Mouse (Mus musculus): ENCODE measurements around the gene Ankub1. TPM values are rescaled to one million over a fixed set of nuclear protein-coding genes. Genes with fewer than 3 reads are reported as not detected.

Gene Ankub1
- polyA plus RNA-seq, 1 experiment: not detected

DNA sequence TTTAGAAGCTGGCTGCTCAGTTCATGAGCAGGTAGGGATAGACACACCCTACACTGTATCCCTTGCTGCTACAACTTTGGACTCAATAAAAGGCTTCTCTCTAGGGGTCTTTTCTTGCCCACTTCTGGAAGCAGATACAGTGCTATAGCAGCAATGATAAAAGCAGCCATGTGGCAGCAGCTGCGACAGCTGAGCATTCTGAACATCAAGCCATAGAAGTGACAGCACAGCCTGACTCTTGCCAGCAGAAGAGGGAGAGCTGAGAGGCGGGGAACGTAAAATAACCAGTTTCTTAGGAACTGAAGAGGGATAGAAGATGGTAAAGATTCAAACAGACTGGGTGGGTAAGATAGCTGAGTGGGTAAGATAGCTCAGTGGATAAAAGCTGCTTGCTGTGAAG, 40.1 kb downstream of the Ankub1 start:
- WGBS: 74% methylated on average over 3 of the region's 3 CpGs
- TF ChIP-seq CTCF (IDR thresholded peaks at IDR 0.05; ENCODE audit: insufficient read depth, low read depth, low read length) (no peak), POLR2A (IDR thresholded peaks at IDR 0.05; ENCODE audit: insufficient read depth, low read depth, low read length) (no peak)
- no peak overlapping the region for H3K4me3 ChIP-seq (ENCODE audit: insufficient read depth, low read depth, low read length)
- H3K4me1 ChIP-seq (ENCODE audit: control insufficient read depth, insufficient read depth, low read length): no peaks in the 10 kb centered on the region
- no peak overlapping the region for H3K27ac ChIP-seq (ENCODE audit: insufficient read depth, low read depth, low read length)

DNA sequence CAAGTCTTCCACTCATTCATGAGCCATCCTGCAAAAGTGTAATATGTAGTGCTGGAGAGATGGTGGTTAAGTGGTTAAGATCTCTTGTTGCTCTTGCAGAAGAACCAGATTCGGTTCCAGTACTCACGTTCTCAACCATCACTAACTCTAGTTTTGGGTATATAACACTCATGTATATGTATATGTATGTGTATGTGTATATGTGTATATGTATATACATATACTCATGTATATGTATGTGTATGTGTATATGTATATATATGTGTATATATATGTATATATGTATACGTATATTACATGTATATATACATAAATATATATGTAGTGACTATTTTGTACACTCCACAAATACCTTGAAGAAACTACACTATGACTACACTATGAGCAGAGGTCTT, 40.7 kb downstream of the Ankub1 start:
- WGBS: 35% methylated on average over 3 of the region's 3 CpGs
- no peak for TF ChIP-seq POLR2A (IDR thresholded peaks at IDR 0.05; ENCODE audit: insufficient read depth, low read depth, low read length)
- TF ChIP-seq CTCF (IDR thresholded peaks at IDR 0.05; ENCODE audit: insufficient read depth, low read depth, low read length): no peak
- Histone ChIP-seq H3K27ac (ENCODE audit: insufficient read depth, low read depth, low read length) (peak overlapping the region; percentile 50; the same call in 1 of the 2 replicates), H3K4me1 (ENCODE audit: control insufficient read depth, insufficient read depth, low read length) (no peaks in the 10 kb centered on the region), H3K4me3 (ENCODE audit: insufficient read depth, low read depth, low read length) (peak overlapping the region; percentile 99)

DNA sequence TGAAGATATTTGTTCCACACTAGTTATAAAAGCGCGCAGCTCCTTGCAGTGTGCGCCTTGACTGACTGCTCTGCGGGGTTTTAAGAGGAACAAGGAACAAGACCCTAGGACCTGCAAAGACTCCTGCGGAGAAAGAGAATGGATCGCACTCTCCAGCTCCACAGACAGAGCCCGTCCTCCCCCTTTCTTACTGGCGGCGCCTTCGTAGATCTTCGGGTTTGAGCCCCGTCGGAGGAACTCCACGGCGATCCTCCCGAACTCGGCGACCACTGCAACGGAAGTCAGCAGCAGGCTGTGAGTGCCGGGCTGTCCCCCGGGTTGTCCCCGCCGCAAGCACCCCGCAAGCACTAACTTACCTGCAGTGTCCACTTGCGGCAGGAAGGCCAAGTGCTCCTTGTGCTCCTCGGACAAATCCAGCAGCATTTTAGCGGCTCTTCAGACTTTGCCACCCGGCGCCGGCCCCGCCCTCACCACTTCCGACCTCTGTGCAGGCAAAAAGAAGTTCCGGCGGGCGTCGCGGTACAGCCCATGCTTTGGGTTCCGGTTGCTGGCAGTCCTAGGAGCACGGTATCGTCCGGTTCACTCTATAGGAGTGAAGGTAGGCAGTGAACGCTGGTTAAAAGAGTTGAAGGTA, 41.3 kb downstream of the Ankub1 start, which contains the start of gene Commd2:
Commd2 (minus strand) TSS at position 485 of the 634 bp plus-strand sequence.
- WGBS: under 1% methylated on average over 42 of the region's 42 CpGs
- Histone ChIP-seq H3K4me3 (ENCODE audit: insufficient read depth, low read depth, low read length) (peak within 1 kb of the TSS; percentile 99), H3K4me1 (ENCODE audit: control insufficient read depth, insufficient read depth, low read length) (no peaks in the 10 kb centered on the region), H3K27ac (ENCODE audit: insufficient read depth, low read depth, low read length) (peak within 1 kb of the TSS; percentile 50; the same call in 1 of the 2 replicates)
- TF ChIP-seq POLR2A (IDR thresholded peaks at IDR 0.05; ENCODE audit: insufficient read depth, low read depth, low read length) (peak; percentile 78), CTCF (IDR thresholded peaks at IDR 0.05; ENCODE audit: insufficient read depth, low read depth, low read length) (no peak)

DNA sequence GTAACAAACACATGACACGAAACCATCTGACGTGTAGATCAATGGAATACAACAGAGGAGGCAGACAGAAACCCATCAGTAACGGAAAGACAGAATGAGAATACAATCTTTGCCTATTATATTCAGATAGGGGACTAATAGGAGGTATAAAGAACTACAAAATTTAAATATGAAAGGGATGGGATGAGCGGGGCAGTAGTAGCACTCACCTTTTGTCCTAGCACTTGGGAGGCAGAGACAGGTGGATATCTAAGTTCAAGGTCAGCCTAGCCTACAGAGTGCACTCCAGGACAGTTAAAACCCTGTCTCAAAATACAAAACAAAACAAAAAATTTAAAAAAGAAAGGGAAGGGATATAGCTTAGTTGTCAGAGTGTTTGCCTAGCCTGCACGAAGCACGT, 49.4 kb downstream of the Ankub1 start:
- Histone ChIP-seq H3K4me1 (ENCODE audit: control insufficient read depth, insufficient read depth, low read length) (no peaks in the 10 kb centered on the region), H3K27ac (ENCODE audit: insufficient read depth, low read depth, low read length) (no peak overlapping the region), H3K4me3 (ENCODE audit: insufficient read depth, low read depth, low read length) (no peak overlapping the region)
- no peak for TF ChIP-seq CTCF (IDR thresholded peaks at IDR 0.05; ENCODE audit: insufficient read depth, low read depth, low read length)
- TF ChIP-seq POLR2A (IDR thresholded peaks at IDR 0.05; ENCODE audit: insufficient read depth, low read depth, low read length): no peak
- WGBS: 92% methylated on average over 6 of the region's 6 CpGs

DNA sequence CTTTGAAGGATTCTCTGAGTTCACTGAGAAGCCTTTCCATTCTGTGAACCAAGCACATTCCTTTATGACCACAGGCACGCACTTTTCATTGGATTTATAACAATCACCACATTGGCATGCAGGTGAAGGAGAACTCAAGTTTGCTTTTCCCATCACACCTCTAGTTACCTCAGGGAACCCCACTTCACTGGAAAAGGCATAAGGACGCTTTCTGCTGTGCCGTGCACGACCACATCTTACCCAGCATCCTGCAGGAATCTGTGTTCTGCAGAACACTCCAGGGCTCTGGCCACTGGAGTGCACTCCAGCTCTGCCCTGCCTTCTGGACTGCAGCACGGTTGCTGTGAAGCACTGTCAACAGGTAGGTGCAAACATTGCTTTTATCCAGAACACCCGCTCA, 55.0 kb downstream of the Ankub1 start:
- WGBS: 81% methylated on average over 6 of the region's 6 CpGs
- TF ChIP-seq CTCF (IDR thresholded peaks at IDR 0.05; ENCODE audit: insufficient read depth, low read depth, low read length) (no peak), POLR2A (IDR thresholded peaks at IDR 0.05; ENCODE audit: insufficient read depth, low read depth, low read length) (no peak)
- Histone ChIP-seq H3K27ac (ENCODE audit: insufficient read depth, low read depth, low read length) (no peak overlapping the region), H3K4me3 (ENCODE audit: insufficient read depth, low read depth, low read length) (no peak overlapping the region), H3K4me1 (ENCODE audit: control insufficient read depth, insufficient read depth, low read length) (no peaks in the 10 kb centered on the region)

DNA sequence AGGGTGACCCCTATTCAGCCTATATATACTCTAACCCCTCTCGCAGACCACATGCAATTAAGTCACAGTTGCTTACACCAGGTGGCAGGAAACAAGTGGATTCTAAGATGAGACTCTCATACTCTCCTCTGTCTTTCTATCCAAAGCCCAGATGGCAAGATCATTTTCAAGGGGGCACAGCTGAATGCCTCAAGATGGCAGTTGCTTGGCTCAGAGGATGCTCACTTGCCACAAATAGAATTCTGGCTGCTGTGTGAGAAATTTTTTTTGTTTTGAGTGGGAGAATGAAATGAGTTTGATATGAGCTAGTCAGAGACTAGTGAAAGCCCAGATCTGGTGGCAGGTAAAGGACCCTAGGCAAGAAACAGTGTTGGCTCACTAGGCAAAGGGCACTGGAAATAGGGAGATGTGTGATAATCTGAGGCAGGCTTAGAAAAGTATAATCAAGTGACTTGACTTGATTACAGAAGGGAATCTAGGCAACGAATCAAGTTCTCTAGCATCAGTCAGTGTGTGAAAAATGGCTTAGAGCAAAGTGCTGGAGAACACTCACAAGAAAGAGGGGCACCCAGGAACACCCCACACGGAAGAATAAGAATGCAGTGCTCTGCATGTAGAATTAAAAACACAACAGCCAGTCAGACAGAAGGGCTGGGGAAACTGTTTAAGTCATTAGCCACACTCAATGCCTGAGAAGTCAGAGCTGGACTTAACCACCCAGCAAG, 57.7 kb downstream of the Ankub1 start:
- WGBS: 59% methylated on average over 3 of the region's 3 CpGs
- TF ChIP-seq CTCF (IDR thresholded peaks at IDR 0.05; ENCODE audit: insufficient read depth, low read depth, low read length): no peak
- TF ChIP-seq POLR2A (IDR thresholded peaks at IDR 0.05; ENCODE audit: insufficient read depth, low read depth, low read length): no peak
- Histone ChIP-seq H3K4me1 (ENCODE audit: control insufficient read depth, insufficient read depth, low read length) (no peaks in the 10 kb centered on the region), H3K27ac (ENCODE audit: insufficient read depth, low read depth, low read length) (no peak overlapping the region), H3K4me3 (ENCODE audit: insufficient read depth, low read depth, low read length) (no peak overlapping the region)

DNA sequence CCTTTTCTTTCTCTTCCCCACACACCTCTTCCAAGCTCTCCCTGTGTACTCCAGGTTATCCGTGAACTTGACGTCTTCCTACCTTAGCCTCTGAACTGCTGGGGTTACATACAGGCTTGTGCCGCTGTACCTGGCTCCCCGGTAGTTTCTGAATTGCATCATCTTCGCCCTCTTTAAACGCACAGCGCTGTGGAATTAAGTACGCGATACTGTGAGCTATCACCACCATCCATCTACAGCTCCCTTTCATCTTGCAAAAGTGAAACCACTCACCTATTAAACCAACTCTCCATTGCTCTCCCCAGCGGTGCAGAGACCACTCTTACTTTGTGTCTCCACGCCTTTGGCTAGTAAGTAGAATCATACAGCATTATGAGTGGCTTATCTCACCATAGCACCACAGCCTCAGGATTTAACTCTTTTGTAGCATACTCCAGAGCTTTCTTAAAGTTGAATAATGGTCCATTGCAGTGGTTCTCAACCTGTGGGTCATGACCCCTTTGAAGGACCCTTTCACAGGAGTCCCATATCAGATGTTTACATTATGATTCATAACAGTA, 65.6 kb downstream of the Ankub1 start:
- H3K4me1 ChIP-seq (ENCODE audit: control insufficient read depth, insufficient read depth, low read length): peaks cover 3% of the 10 kb centered on the region; the same call in 1 of the 2 replicates
- H3K4me3 ChIP-seq (ENCODE audit: insufficient read depth, low read depth, low read length): no peak overlapping the region
- H3K27ac ChIP-seq (ENCODE audit: insufficient read depth, low read depth, low read length): no peak overlapping the region
- TF ChIP-seq CTCF (IDR thresholded peaks at IDR 0.05; ENCODE audit: insufficient read depth, low read depth, low read length): no peak
- 92% methylated on average over 11 of the region's 11 CpGs for WGBS

DNA sequence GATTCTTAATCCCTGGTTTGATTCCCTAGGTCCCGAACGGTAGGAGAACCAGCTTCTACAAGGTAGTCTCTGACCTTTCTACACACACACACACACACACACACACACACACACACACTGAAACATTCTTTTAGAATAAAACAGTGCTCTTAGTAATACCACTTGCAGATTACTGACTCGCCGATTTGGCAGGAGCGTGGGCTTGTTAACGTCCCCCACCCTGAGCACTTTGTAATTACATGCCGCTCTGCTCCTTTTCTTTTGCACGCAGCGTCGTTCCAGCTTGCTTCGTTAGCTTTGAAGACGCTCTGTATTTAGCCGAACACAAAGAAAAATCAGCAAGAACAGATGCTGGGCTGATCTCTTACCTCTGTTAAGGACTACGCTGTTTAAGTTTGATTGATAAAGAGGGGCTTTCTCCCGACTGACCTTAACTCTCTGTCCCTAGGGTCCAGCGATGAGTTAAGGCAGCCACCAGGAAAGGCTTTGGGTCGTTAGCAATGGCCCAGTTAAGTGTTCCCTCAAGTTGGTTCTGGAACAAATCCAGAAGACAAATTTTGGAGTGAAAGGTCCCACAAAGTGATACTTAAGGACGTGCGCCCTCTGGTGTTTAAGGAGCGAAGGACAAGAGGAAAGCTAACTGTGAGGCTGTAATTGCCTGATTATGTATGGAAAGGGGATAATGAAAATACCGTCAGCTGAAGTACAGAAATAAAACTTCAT, 67.2 kb downstream of the Ankub1 start:
- WGBS: 4% methylated on average over 21 of the region's 21 CpGs
- peak overlapping the region; percentile 49 for H3K27ac ChIP-seq (ENCODE audit: insufficient read depth, low read depth, low read length)
- no peak for TF ChIP-seq CTCF (IDR thresholded peaks at IDR 0.05; ENCODE audit: insufficient read depth, low read depth, low read length)
- H3K4me1 ChIP-seq (ENCODE audit: control insufficient read depth, insufficient read depth, low read length): peaks cover 3% of the 10 kb centered on the region; the same call in 1 of the 2 replicates
- H3K4me3 ChIP-seq (ENCODE audit: insufficient read depth, low read depth, low read length): peak overlapping the region; percentile 13; the same call in 1 of the 2 replicates

DNA sequence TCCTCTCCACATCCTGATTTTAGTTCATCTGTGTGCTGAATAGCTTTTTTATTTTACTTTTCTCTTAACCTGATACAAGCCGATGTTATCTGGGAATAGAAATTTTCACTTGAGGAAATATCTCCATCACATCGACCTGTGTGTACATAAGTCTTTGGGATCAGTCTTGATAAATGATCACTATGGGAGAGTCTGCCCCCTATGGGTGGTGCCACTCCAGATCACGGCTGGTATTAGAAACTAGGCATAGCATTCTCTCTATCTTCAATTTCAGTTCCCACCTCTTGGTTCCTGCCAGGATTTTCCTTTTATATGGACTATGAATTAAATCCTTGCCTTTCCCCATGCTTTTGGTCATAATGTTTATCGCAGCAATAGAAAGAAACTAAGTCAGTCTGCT, 72.9 kb downstream of the Ankub1 start:
- H3K4me3 ChIP-seq (ENCODE audit: insufficient read depth, low read depth, low read length): no peak overlapping the region
- TF ChIP-seq CTCF (IDR thresholded peaks at IDR 0.05; ENCODE audit: insufficient read depth, low read depth, low read length) (no peak), POLR2A (IDR thresholded peaks at IDR 0.05; ENCODE audit: insufficient read depth, low read depth, low read length) (no peak)
- no peak overlapping the region for H3K27ac ChIP-seq (ENCODE audit: insufficient read depth, low read depth, low read length)
- H3K4me1 ChIP-seq (ENCODE audit: control insufficient read depth, insufficient read depth, low read length): no peaks in the 10 kb centered on the region
- whole genome bisulfite sequencing: 76% methylated on average over 4 of the region's 4 CpGs

All from olfactory bulb, adult 2 months (tissue).